Mouse (Mus musculus) midbrain, embryonic 10.5 days (tissue): ENCODE data around the gene Jakmip3. TPM values are rescaled to one million over a fixed set of nuclear protein-coding genes. Genes with fewer than 3 reads are reported as not detected.

Experiments used
- DNase-seq: peaks from one replicate; pipeline ENCODE4 v3.0.0-alpha.2; 2017; ENCODE audit warnings: low spot score
- H3K27ac ChIP-seq: fragments of 300-500 bp; sonication (generic); replicated peaks from 2 replicates; pipeline ENCODE4 v1.5.1; 2016; ENCODE audit warnings: mild to moderate bottlenecking
- H3K27me3 ChIP-seq: fragments of 300-500 bp; sonication (generic); 2 replicates; pipeline ENCODE4 v1.6.1; 2016; ENCODE audit warnings: low read depth, mild to moderate bottlenecking; ENCODE audit not compliant: poor library complexity, severe bottlenecking
- H3K36me3 ChIP-seq: fragments of 300-500 bp; sonication (generic); 2 replicates; pipeline ENCODE4 v1.6.1; 2016; ENCODE audit warnings: mild to moderate bottlenecking, moderate library complexity
- H3K4me1 ChIP-seq: fragments of 300-500 bp; sonication (generic); 2 replicates; pipeline ENCODE4 v1.6.1; 2016
- H3K4me3 ChIP-seq: fragments of 300-500 bp; sonication (generic); 2 replicates; pipeline ENCODE4 v1.5.1; 2016; ENCODE audit warnings: mild to moderate bottlenecking, moderate library complexity
- H3K9me3 ChIP-seq: fragments of 300-500 bp; sonication (generic); replicated peaks from 2 replicates; pipeline ENCODE4 v1.6.1; 2016; ENCODE audit warnings: mild to moderate bottlenecking
- WGBS: fragments of 180-500 bp; shearing (Covaris S2); methylation state at CpG from one replicate; pipeline ENCODE4 v1.1.7; 2016; 5-methylcytosine and 5-hydroxymethylcytosine counted together
- polyA plus RNA-seq: library from polyadenylated mRNA; unstranded; fragments of >200 nt; fragmentation: Nextera tagmentation; extraction: Ambion mirVana; gene quantifications from 2 replicates; pipeline ENCODE4 v1.2.1, GENCODE M21; 2016

Jakmip3 gene
- polyA plus RNA-seq, 1 experiment from 2014 or later, result 0.58 TPM

- Histone ChIP-seq H3K4me3 (no peak overlapping the region), H3K27me3 (no peaks in the 10 kb centered on the region), H3K36me3 (peaks cover 100% of the 10 kb centered on the region), H3K9me3 (no peaks in the 10 kb centered on the region), H3K4me1 (peaks cover 4% of the 10 kb centered on the region; the same call in 1 of the 2 replicates), H3K27ac (no peak overlapping the region)
- WGBS, result 84% methylated on average over 7 of the region's 7 CpGs
- no peak for DNase-seq
Measured at GRCm38 (mm10) chr7:139093781-139094180, 153.3 kb downstream of the Jakmip3 start.

GRCm38 (mm10) chr7:139094761-139095160 is 154.2 kb downstream of the Jakmip3 start:
- WGBS, result 87% methylated on average over 6 of the region's 6 CpGs
- no peak overlapping the region for H3K27ac ChIP-seq
- H3K36me3 ChIP-seq, result peaks cover 100% of the 10 kb centered on the region
- H3K27me3 ChIP-seq, result no peaks in the 10 kb centered on the region
- no peak overlapping the region for H3K4me3 ChIP-seq
- no peaks in the 10 kb centered on the region; the same call in 1 of the 2 replicates for H3K4me1 ChIP-seq
- DNase-seq, result no peak
- no peaks in the 10 kb centered on the region for H3K9me3 ChIP-seq

GRCm38 (mm10) chr7:139095282-139095681 is 154.8 kb downstream of the Jakmip3 start:
- 85% methylated on average over 7 of the region's 7 CpGs for WGBS
- Histone ChIP-seq H3K27me3 (no peaks in the 10 kb centered on the region), H3K4me1 (peaks cover 1% of the 10 kb centered on the region; the same call in 1 of the 2 replicates), H3K9me3 (no peaks in the 10 kb centered on the region), H3K36me3 (peaks cover 100% of the 10 kb centered on the region), H3K4me3 (no peak overlapping the region), H3K27ac (no peak overlapping the region)
- no peak for DNase-seq

GRCm38 (mm10) chr7:139096399-139096798 is 155.9 kb downstream of the Jakmip3 start:
- DNase-seq, result no peak
- H3K4me3 ChIP-seq, result no peak overlapping the region
- H3K9me3 ChIP-seq, result no peaks in the 10 kb centered on the region
- H3K27ac ChIP-seq, result no peak overlapping the region
- WGBS, result 97% methylated on average over 6 of the region's 6 CpGs
- H3K27me3 ChIP-seq, result no peaks in the 10 kb centered on the region
- peaks cover 10% of the 10 kb centered on the region for H3K4me1 ChIP-seq
- H3K36me3 ChIP-seq, result peaks cover 100% of the 10 kb centered on the region

- Histone ChIP-seq H3K36me3 (peaks cover 71% of the 10 kb centered on the region), H3K27me3 (no peaks in the 10 kb centered on the region), H3K4me1 (peaks cover 10% of the 10 kb centered on the region), H3K27ac (no peak overlapping the region), H3K9me3 (no peaks in the 10 kb centered on the region), H3K4me3 (no peak overlapping the region)
- DNase-seq, result no peak
- WGBS, result 71% methylated on average over 12 of the region's 12 CpGs
Measured at GRCm38 (mm10) chr7:139100531-139101095, 160.1 kb downstream of the Jakmip3 start.

- H3K4me3 ChIP-seq, result no peak overlapping the region
- peaks cover 10% of the 10 kb centered on the region for H3K4me1 ChIP-seq
- WGBS, result 72% methylated on average over 10 of the region's 10 CpGs
- H3K27me3 ChIP-seq, result no peaks in the 10 kb centered on the region
- no peaks in the 10 kb centered on the region for H3K9me3 ChIP-seq
- H3K36me3 ChIP-seq, result peaks cover 64% of the 10 kb centered on the region
- H3K27ac ChIP-seq, result no peak overlapping the region
- no peak for DNase-seq
Measured at GRCm38 (mm10) chr7:139101286-139101804, 160.8 kb downstream of the Jakmip3 start.

GRCm38 (mm10) chr7:139101826-139102225 is 161.3 kb downstream of the Jakmip3 start:
- Histone ChIP-seq H3K36me3 (peaks cover 59% of the 10 kb centered on the region), H3K9me3 (no peaks in the 10 kb centered on the region), H3K4me1 (peaks cover 10% of the 10 kb centered on the region), H3K27ac (no peak overlapping the region), H3K27me3 (no peaks in the 10 kb centered on the region), H3K4me3 (no peak overlapping the region)
- no peak for DNase-seq
- 82% methylated on average over 3 of the region's 3 CpGs for WGBS

- no peaks in the 10 kb centered on the region for H3K9me3 ChIP-seq
- H3K27ac ChIP-seq, result 0 out of 2 replicates have a peak overlapping the region, but pooled peaks have one; percentile 46
- WGBS, result 70% methylated on average over 10 of the region's 10 CpGs
- peaks cover 10% of the 10 kb centered on the region for H3K4me1 ChIP-seq
- no peaks in the 10 kb centered on the region for H3K27me3 ChIP-seq
- peak; percentile 38 for DNase-seq
- no peak overlapping the region for H3K4me3 ChIP-seq
- peaks cover 38% of the 10 kb centered on the region for H3K36me3 ChIP-seq
Measured at GRCm38 (mm10) chr7:139103960-139104381, 163.4 kb downstream of the Jakmip3 start.

GRCm38 (mm10) chr7:139105076-139105475 is 164.5 kb downstream of the Jakmip3 start:
- 84% methylated on average over 5 of the region's 5 CpGs for WGBS

GRCm38 (mm10) chr7:139105705-139106104 is 165.2 kb downstream of the Jakmip3 start:
- no peak for DNase-seq
- 89% methylated on average over 7 of the region's 7 CpGs for WGBS
- peaks cover 20% of the 10 kb centered on the region for H3K36me3 ChIP-seq
- no peaks in the 10 kb centered on the region for H3K27me3 ChIP-seq
- H3K27ac ChIP-seq, result no peak overlapping the region
- no peak overlapping the region for H3K4me3 ChIP-seq
- peaks cover 6% of the 10 kb centered on the region for H3K4me1 ChIP-seq
- no peaks in the 10 kb centered on the region for H3K9me3 ChIP-seq

More at GRCm38 (mm10) chr7:139105076-139105475, 164.5 kb downstream of the Jakmip3 start:
- H3K9me3 ChIP-seq, result no peaks in the 10 kb centered on the region
- H3K27me3 ChIP-seq, result no peaks in the 10 kb centered on the region
- 0 out of 2 replicates have a peak overlapping the region, but pooled peaks have one; percentile 46 for H3K27ac ChIP-seq
- peaks cover 27% of the 10 kb centered on the region for H3K36me3 ChIP-seq
- H3K4me3 ChIP-seq, result no peak overlapping the region
- DNase-seq, result no peak
- peaks cover 10% of the 10 kb centered on the region for H3K4me1 ChIP-seq

GRCm38 (mm10) chr7:139107908-139108650 is 167.5 kb downstream of the Jakmip3 start:
- no peak overlapping the region for H3K4me3 ChIP-seq
- peaks cover under 1% of the 10 kb centered on the region; the same call in 1 of the 2 replicates for H3K36me3 ChIP-seq
- DNase-seq, result no peak
- H3K27ac ChIP-seq, result no peak overlapping the region
- H3K4me1 ChIP-seq, result no peaks in the 10 kb centered on the region
- no peaks in the 10 kb centered on the region for H3K27me3 ChIP-seq
- H3K9me3 ChIP-seq, result no peaks in the 10 kb centered on the region
- 92% methylated on average over 9 of the region's 9 CpGs for WGBS

GRCm38 (mm10) chr7:139119152-139119774 is 178.7 kb downstream of the Jakmip3 start:
- no peaks in the 10 kb centered on the region for H3K9me3 ChIP-seq
- peaks cover 9% of the 10 kb centered on the region; the same call in 1 of the 2 replicates for H3K27me3 ChIP-seq
- peak; percentile 82 for DNase-seq
- H3K4me3 ChIP-seq, result no peak overlapping the region
- H3K27ac ChIP-seq, result no peak overlapping the region
- no peaks in the 10 kb centered on the region for H3K4me1 ChIP-seq
- 51% methylated on average over 13 of the region's 13 CpGs for WGBS
- H3K36me3 ChIP-seq, result no peaks in the 10 kb centered on the region
